11 mouse cellular contexts compared by ENCODE assay signal in the genomic region with DNA sequence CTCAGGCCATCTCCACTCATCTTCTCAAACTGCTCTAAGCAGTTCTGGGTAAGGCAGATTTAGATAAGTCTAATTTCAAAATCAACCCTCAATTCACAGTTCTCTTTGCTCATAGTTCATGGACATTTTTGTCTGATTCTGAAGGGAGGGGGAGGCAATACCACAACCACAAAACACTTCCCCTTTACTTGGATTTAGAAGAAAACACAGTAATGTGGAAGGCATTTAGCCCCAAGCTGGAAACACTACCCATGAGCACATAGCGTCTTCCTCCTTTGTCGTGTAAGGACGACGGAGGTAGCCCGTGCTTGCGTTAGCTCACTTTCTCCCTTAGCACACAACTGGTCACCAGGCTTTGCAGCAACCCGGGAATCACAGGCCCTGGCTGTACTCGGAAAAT.
"Had no signal": no experiment of that assay in that cellular context is flagged by ENCODE, and none has a peak within 500 bp of the region (broad histone marks: within the 10 kb centered on the region; RNA-seq: fewer than 3 reads in every experiment).

No protein-coding gene starts in this region.

- DNase-seq: kidney, adult 18-20 months; kidney, postnatal 14 days; liver, embryonic 13.5 days; liver, postnatal 0 days; lung, postnatal 14 days; right cerebral cortex, adult 18-20 months; right cerebral cortex, postnatal 4 days; spleen, adult 18-20 months; thymus, adult 18-20 months; thymus, postnatal 14 days had no signal

- ATAC-seq: liver, postnatal 0 days; midbrain, embryonic 16.5 days had no signal
